Mouse (Mus musculus) MN1 (cell line): ENCODE measurements around the gene Col9a2.

Source experiments
- DNase-seq: peaks from one replicate; pipeline ENCODE4 v3.0.0-alpha.2; 2016; ENCODE audit warnings: low spot score

Gene Col9a2

GRCm38 (mm10) chr4:121084506-121084905, 45.3 kb downstream of the Col9a2 start:
- no peak for DNase-seq

GRCm38 (mm10) chr4:121088696-121089095, 49.5 kb downstream of the Col9a2 start:
- DNase-seq = no peak

GRCm38 (mm10) chr4:121090211-121090610, 51.0 kb downstream of the Col9a2 start:
- DNase-seq = no peak

DNA sequence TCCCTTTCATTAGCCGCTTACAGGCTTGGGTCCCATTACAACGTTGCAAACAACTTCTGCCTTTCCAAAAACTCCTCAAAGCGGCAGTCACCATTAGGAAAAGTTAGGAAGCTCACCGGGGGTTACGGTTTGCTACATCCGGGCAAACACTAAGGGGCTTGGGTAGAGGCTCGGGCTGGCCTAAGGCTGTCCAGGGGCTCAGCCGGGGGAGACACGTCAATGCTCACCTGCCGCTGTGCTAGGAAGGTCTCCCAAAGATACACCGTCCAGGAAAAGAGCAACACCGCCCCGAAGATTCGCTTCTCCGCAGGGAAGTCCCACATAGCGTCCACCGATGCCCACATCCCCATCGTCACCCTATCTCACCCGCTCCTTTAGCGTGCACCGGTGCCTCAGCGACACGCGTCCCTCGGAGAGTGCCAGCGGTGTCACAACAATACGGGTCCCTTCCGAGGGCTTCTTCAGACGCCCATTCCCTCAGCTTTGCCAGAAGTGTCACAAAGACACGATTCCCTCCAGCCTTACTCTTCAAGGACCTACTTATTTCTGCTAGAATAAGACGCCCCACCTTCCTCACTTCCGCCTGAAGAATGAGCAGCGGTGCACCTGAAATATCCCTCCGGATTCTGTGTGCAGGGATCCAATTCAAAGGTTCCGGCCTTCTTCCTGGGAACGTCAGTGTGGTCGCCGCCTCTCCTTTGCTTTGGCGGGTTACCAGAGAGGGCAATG, 58.6 kb downstream of the Col9a2 start, which contains the start of gene Zmpste24:
TSS of gene Zmpste24 (minus strand) at position 592 of the 729 bp plus-strand sequence.
- DNase-seq = peak; percentile 91

DNA sequence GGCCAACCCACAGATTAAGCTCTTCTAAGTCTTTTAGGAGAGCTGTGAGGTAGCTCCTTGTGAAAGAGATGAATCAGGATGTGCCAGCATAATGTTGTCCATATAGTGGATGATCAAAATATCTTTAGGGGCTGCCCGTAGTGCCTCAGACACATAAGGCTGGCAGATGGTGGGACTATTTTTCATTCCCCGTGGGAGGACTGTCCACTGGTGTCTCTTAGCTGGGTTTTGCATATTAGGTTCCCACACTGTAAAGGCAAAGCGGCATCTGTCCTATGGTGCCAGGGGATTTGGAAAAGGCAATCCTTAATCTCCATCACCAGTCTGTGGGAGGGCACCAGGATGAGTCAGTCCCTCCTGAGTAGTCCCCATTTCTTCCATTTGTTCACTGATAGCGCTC, 64.1 kb downstream of the Col9a2 start:
- DNase-seq = no peak
